Mouse (Mus musculus) heart, embryonic 15.5 days (tissue): Measurements from ENCODE around the gene Gm17571. TPM values are rescaled to one million over a fixed set of nuclear protein-coding genes. Genes with fewer than 3 reads are reported as not detected.

Experiments
- ATAC-seq: fragments of 200-750 bp; cut with Nextera tagmentation; replicated peaks from 2 replicates; pipeline ENCODE4 v1.8.0; 2017; ENCODE audit warnings: low read depth, moderate TSS enrichment; ENCODE audit not compliant: insufficient number of reproducible peaks, insufficient read depth, low FRiP score
- H3K27ac ChIP-seq: fragments of 300-500 bp; sonication (generic); 2 replicates; pipeline ENCODE4 v1.5.1; 2015; ENCODE audit warnings: mild to moderate bottlenecking, inconsistent platforms
- H3K27me3 ChIP-seq: fragments of 300-500 bp; sonication (generic); 2 replicates; pipeline ENCODE4 v1.6.1; 2015; ENCODE audit warnings: inconsistent platforms
- H3K36me3 ChIP-seq: fragments of 300-500 bp; sonication (generic); 2 replicates; pipeline ENCODE4 v1.6.1; 2015; ENCODE audit warnings: mild to moderate bottlenecking, inconsistent platforms
- H3K4me1 ChIP-seq: fragments of 300-500 bp; sonication (generic); replicated peaks from 2 replicates; pipeline ENCODE4 v1.6.1; 2015; ENCODE audit warnings: inconsistent platforms
- H3K4me2 ChIP-seq: fragments of 300-500 bp; sonication (generic); 2 replicates; pipeline ENCODE4 v1.6.1; 2015; ENCODE audit warnings: inconsistent platforms, mild to moderate bottlenecking, moderate library complexity
- H3K4me3 ChIP-seq: fragments of 300-500 bp; sonication (generic); 2 replicates; pipeline ENCODE4 v1.5.1; 2015; ENCODE audit warnings: mild to moderate bottlenecking, inconsistent platforms
- H3K9ac ChIP-seq: fragments of 300-500 bp; sonication (generic); 2 replicates; pipeline ENCODE4 v1.6.1; 2015; ENCODE audit warnings: mild to moderate bottlenecking, inconsistent platforms
- H3K9me3 ChIP-seq: fragments of 300-500 bp; sonication (generic); replicated peaks from 2 replicates; pipeline ENCODE4 v1.6.1; 2016; ENCODE audit warnings: inconsistent platforms
- WGBS: fragments of 180-500 bp; shearing (Covaris S2); methylation state at CpG from one replicate; pipeline ENCODE4 v1.1.7; 2015; ENCODE audit warnings: mixed read lengths; 5-methylcytosine and 5-hydroxymethylcytosine counted together
- polyA plus RNA-seq: library from polyadenylated mRNA; unstranded; fragments of >200 nt; fragmentation: Nextera tagmentation; extraction: Ambion mirVana; gene quantifications from 2 replicates; pipeline ENCODE4 v1.2.1, GENCODE M21; 2015

Gene Gm17571
- polyA plus RNA-seq, 1 experiment from 2014 or later, result not detected

- H3K27me3 ChIP-seq, result no peaks in the 10 kb centered on the region
- H3K4me3 ChIP-seq, result no peak overlapping the region
- no peaks in the 10 kb centered on the region for H3K36me3 ChIP-seq
- peaks cover 26% of the 10 kb centered on the region for H3K4me1 ChIP-seq
- WGBS, result 18% methylated on average over 7 of the region's 7 CpGs
- H3K27ac ChIP-seq, result peak overlapping the region; percentile 64
- peak overlapping the region; percentile 30; the same call in 1 of the 2 replicates for H3K4me2 ChIP-seq
- ATAC-seq, result peak; percentile 69; the same call in 1 of the 2 replicates
- H3K9ac ChIP-seq, result no peak overlapping the region
- no peaks in the 10 kb centered on the region for H3K9me3 ChIP-seq
Measured at GRCm38 (mm10) chr9:13454651-13455123, 8.1 kb upstream of the Gm17571 start.

- H3K4me2 ChIP-seq, result no peak overlapping the region
- no peak overlapping the region for H3K9ac ChIP-seq
- WGBS, result 89% methylated on average over 3 of the region's 3 CpGs
- H3K27ac ChIP-seq, result no peak overlapping the region
- no peak overlapping the region for H3K4me3 ChIP-seq
- H3K27me3 ChIP-seq, result no peaks in the 10 kb centered on the region
- peaks cover 8% of the 10 kb centered on the region for H3K4me1 ChIP-seq
- no peak for ATAC-seq
- H3K9me3 ChIP-seq, result no peaks in the 10 kb centered on the region
- H3K36me3 ChIP-seq, result no peaks in the 10 kb centered on the region
Measured at GRCm38 (mm10) chr9:13448716-13449115, 2.2 kb upstream of the Gm17571 start.

GRCm38 (mm10) chr9:13446236-13446635 is 317 bp downstream of the Gm17571 start:
- 66% methylated on average over 1 of the region's 1 CpGs for WGBS
- H3K9me3 ChIP-seq, result no peaks in the 10 kb centered on the region
- peaks cover 16% of the 10 kb centered on the region for H3K4me1 ChIP-seq
- no peak overlapping the region for H3K9ac ChIP-seq
- no peak overlapping the region for H3K4me2 ChIP-seq
- no peak overlapping the region for H3K4me3 ChIP-seq
- H3K27ac ChIP-seq, result no peak overlapping the region
- no peak for ATAC-seq
- H3K36me3 ChIP-seq, result no peaks in the 10 kb centered on the region
- H3K27me3 ChIP-seq, result no peaks in the 10 kb centered on the region

GRCm38 (mm10) chr9:13443484-13444211 is 2.9 kb downstream of the Gm17571 start:
- H3K27me3 ChIP-seq, result no peaks in the 10 kb centered on the region
- no peak overlapping the region for H3K9ac ChIP-seq
- H3K4me3 ChIP-seq, result no peak overlapping the region
- no peak overlapping the region; the same call in 1 of the 2 replicates for H3K27ac ChIP-seq
- no peak for ATAC-seq
- H3K4me2 ChIP-seq, result no peak overlapping the region
- peaks cover 11% of the 10 kb centered on the region for H3K4me1 ChIP-seq
- H3K9me3 ChIP-seq, result no peaks in the 10 kb centered on the region
- WGBS, result 50% methylated on average over 1 of the region's 1 CpGs
- H3K36me3 ChIP-seq, result no peaks in the 10 kb centered on the region

- H3K4me3 ChIP-seq, result no peak overlapping the region
- H3K9me3 ChIP-seq, result no peaks in the 10 kb centered on the region
- no peak overlapping the region for H3K9ac ChIP-seq
- peak; percentile 80; the same call in 1 of the 2 replicates for ATAC-seq
- peak overlapping the region; percentile 29 for H3K4me2 ChIP-seq
- WGBS, result 35% methylated on average over 13 of the region's 13 CpGs
- no peaks in the 10 kb centered on the region for H3K36me3 ChIP-seq
- peak overlapping the region; percentile 63 for H3K27ac ChIP-seq
- H3K27me3 ChIP-seq, result no peaks in the 10 kb centered on the region
- H3K4me1 ChIP-seq, result peaks cover 11% of the 10 kb centered on the region
Measured at GRCm38 (mm10) chr9:13442012-13442735, 4.4 kb downstream of the Gm17571 start.

GRCm38 (mm10) chr9:13440911-13441310 is 5.6 kb downstream of the Gm17571 start:
- no peaks in the 10 kb centered on the region for H3K36me3 ChIP-seq
- H3K27ac ChIP-seq, result no peak overlapping the region
- peaks cover 11% of the 10 kb centered on the region for H3K4me1 ChIP-seq
- no peak overlapping the region for H3K9ac ChIP-seq
- H3K9me3 ChIP-seq, result no peaks in the 10 kb centered on the region; the same call in 1 of the 2 replicates
- ATAC-seq, result no peak
- no peak overlapping the region for H3K4me2 ChIP-seq
- no peak overlapping the region for H3K4me3 ChIP-seq
- H3K27me3 ChIP-seq, result no peaks in the 10 kb centered on the region
- 63% methylated on average over 6 of the region's 6 CpGs for WGBS

- H3K27ac ChIP-seq, result no peak overlapping the region
- H3K4me1 ChIP-seq, result peaks cover 25% of the 10 kb centered on the region
- 61% methylated on average over 6 of the region's 6 CpGs for WGBS
Measured at GRCm38 (mm10) chr9:13433501-13434090, 13.0 kb downstream of the Gm17571 start.

GRCm38 (mm10) chr9:13431646-13432045 is 14.9 kb downstream of the Gm17571 start:
- Histone ChIP-seq H3K4me1 (peaks cover 31% of the 10 kb centered on the region), H3K4me3 (no peak overlapping the region), H3K9me3 (no peaks in the 10 kb centered on the region), H3K36me3 (no peaks in the 10 kb centered on the region), H3K9ac (no peak overlapping the region), H3K27ac (peak overlapping the region; percentile 67; the same call in 1 of the 2 replicates), H3K4me2 (no peak overlapping the region), H3K27me3 (no peaks in the 10 kb centered on the region)
- WGBS, result 81% methylated on average over 3 of the region's 3 CpGs
- ATAC-seq, result no peak

More at GRCm38 (mm10) chr9:13433501-13434090, 13.0 kb downstream of the Gm17571 start:
- Histone ChIP-seq H3K9me3 (no peaks in the 10 kb centered on the region; the same call in 1 of the 2 replicates), H3K36me3 (no peaks in the 10 kb centered on the region), H3K9ac (no peak overlapping the region), H3K4me3 (no peak overlapping the region), H3K27me3 (no peaks in the 10 kb centered on the region), H3K4me2 (no peak overlapping the region)
- ATAC-seq, result no peak

- Histone ChIP-seq H3K4me1 (peaks cover 38% of the 10 kb centered on the region), H3K36me3 (no peaks in the 10 kb centered on the region), H3K9ac (no peak overlapping the region), H3K27me3 (no peaks in the 10 kb centered on the region), H3K9me3 (no peaks in the 10 kb centered on the region), H3K27ac (peak overlapping the region; percentile 67), H3K4me2 (no peak overlapping the region), H3K4me3 (no peak overlapping the region)
- no peak; the same call in 1 of the 2 replicates for ATAC-seq
Measured at GRCm38 (mm10) chr9:13430744-13431143, 15.8 kb downstream of the Gm17571 start.

GRCm38 (mm10) chr9:13430302-13430701 is 16.3 kb downstream of the Gm17571 start:
- H3K27me3 ChIP-seq, result no peaks in the 10 kb centered on the region
- no peak overlapping the region for H3K4me2 ChIP-seq
- no peaks in the 10 kb centered on the region for H3K36me3 ChIP-seq
- ATAC-seq, result peak; percentile 72
- no peak overlapping the region for H3K9ac ChIP-seq
- no peaks in the 10 kb centered on the region for H3K9me3 ChIP-seq
- no peak overlapping the region for H3K4me3 ChIP-seq
- peak overlapping the region; percentile 67 for H3K27ac ChIP-seq
- WGBS, result 36% methylated on average over 6 of the region's 6 CpGs
- peaks cover 40% of the 10 kb centered on the region for H3K4me1 ChIP-seq

- Histone ChIP-seq H3K4me1 (peaks cover 45% of the 10 kb centered on the region), H3K27ac (peak overlapping the region; percentile 67; the same call in 1 of the 2 replicates), H3K36me3 (no peaks in the 10 kb centered on the region), H3K9me3 (no peaks in the 10 kb centered on the region), H3K4me2 (no peak overlapping the region), H3K4me3 (no peak overlapping the region), H3K27me3 (no peaks in the 10 kb centered on the region), H3K9ac (no peak overlapping the region)
- no peak for ATAC-seq
- WGBS, result 47% methylated on average over 2 of the region's 2 CpGs
Measured at GRCm38 (mm10) chr9:13429477-13430125, 17.0 kb downstream of the Gm17571 start.
